Mouse (Mus musculus) ES-Bruce4 (cell line): ENCODE data around the gene Plxna1. TPM values are rescaled to one million over a fixed set of nuclear protein-coding genes. Genes with fewer than 3 reads are reported as not detected.

Experiments
- H3K27ac ChIP-seq: 2 replicates; pipeline ENCODE4 v1.5.1; 2012; ENCODE audit warnings: low read length, inconsistent platforms; ENCODE audit not compliant: insufficient read depth
- H3K27me3 ChIP-seq: 2 replicates; pipeline ENCODE4 v1.6.1; 2012; ENCODE audit warnings: mild to moderate bottlenecking, low read length, inconsistent platforms; ENCODE audit not compliant: control insufficient read depth, poor library complexity, insufficient read depth, severe bottlenecking
- H3K36me3 ChIP-seq: 2 replicates; pipeline ENCODE4 v1.6.1; 2012; ENCODE audit warnings: inconsistent platforms, mild to moderate bottlenecking, low read length, moderate library complexity; ENCODE audit not compliant: control insufficient read depth, poor library complexity, insufficient read depth, severe bottlenecking
- H3K4me1 ChIP-seq: one replicate; pipeline ENCODE4 v1.8.1; 2011; ENCODE audit warnings: low read length; ENCODE audit not compliant: control insufficient read depth, insufficient read depth
- H3K4me3 ChIP-seq: 2 replicates; pipeline ENCODE4 v1.5.1; 2011; ENCODE audit warnings: low read depth, mild to moderate bottlenecking, low read length
- H3K9ac ChIP-seq: 2 replicates; pipeline ENCODE4 v1.6.1; 2012; ENCODE audit warnings: low read depth, mild to moderate bottlenecking, inconsistent platforms; ENCODE audit not compliant: poor library complexity, severe bottlenecking
- H3K9me3 ChIP-seq: replicated peaks from 2 replicates; pipeline ENCODE4 v1.6.1; 2012; ENCODE audit warnings: mild to moderate bottlenecking, low read length, inconsistent platforms; ENCODE audit not compliant: control insufficient read depth, poor library complexity, insufficient read depth, severe bottlenecking
- CTCF ChIP-seq: IDR thresholded peaks from one replicate; pipeline ENCODE4 v1.8.1; 2011; ENCODE audit warnings: low read depth, low read length
- EP300 ChIP-seq: IDR thresholded peaks from 2 replicates; pipeline ENCODE4 v1.6.1; 2011; ENCODE audit warnings: low read depth, low read length; ENCODE audit not compliant: insufficient read depth
- POLR2A ChIP-seq: IDR thresholded peaks from one replicate; pipeline ENCODE4 v1.8.1; 2011; ENCODE audit warnings: low read length; ENCODE audit not compliant: insufficient read depth
- polyA plus RNA-seq: library from polyadenylated mRNA; stranded (reverse); fragments of >200 nt; gene quantifications from 2 replicates; pipeline ENCODE4 v1.2.4, GENCODE M21; 2011; ENCODE audit warnings: low read depth; ENCODE audit not compliant: missing spikeins, insufficient read depth, insufficient read length

The Plxna1 gene
- polyA plus RNA-seq, 1 experiment: 106 TPM

- H3K9ac ChIP-seq: no peak overlapping the region
- H3K9me3 ChIP-seq: no peaks in the 10 kb centered on the region
- peaks cover 46% of the 10 kb centered on the region for H3K36me3 ChIP-seq
- H3K27me3 ChIP-seq: no peaks in the 10 kb centered on the region
- TF ChIP-seq POLR2A (no peak), EP300 (no peak), CTCF (no peak)
- no peak overlapping the region for H3K27ac ChIP-seq
- no peak overlapping the region for H3K4me3 ChIP-seq
- H3K4me1 ChIP-seq: no peaks in the 10 kb centered on the region
Measured at GRCm38 (mm10) chr6:89333964-89334702, 28.3 kb downstream of the Plxna1 start.

GRCm38 (mm10) chr6:89330957-89331356 is 31.5 kb downstream of the Plxna1 start:
- Histone ChIP-seq H3K9me3 (no peaks in the 10 kb centered on the region), H3K4me1 (no peaks in the 10 kb centered on the region), H3K27me3 (no peaks in the 10 kb centered on the region), H3K4me3 (no peak overlapping the region), H3K36me3 (peaks cover 44% of the 10 kb centered on the region), H3K9ac (no peak overlapping the region), H3K27ac (no peak overlapping the region)
- TF ChIP-seq POLR2A (no peak), EP300 (no peak), CTCF (no peak)

DNA sequence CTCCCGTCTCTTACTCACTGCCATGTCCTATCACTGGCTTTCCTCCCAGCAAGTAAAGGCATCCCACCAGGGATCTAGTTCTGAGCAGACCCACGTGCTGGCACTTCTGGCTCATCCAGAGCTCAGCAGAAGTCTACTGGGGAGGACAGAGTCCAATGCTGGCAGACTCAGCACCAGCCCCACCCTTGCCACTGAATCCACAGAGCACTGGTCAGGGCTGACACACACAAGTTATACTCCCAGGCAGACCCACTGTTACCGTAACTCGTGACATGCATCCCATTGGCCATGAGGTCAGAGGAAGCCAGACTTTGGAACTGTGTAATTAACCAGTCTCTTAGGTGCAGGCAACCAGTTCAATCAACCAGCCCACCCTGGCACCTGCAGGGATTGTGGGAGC is 33.8 kb downstream of the Plxna1 start:
- Histone ChIP-seq H3K9ac (no peak overlapping the region), H3K9me3 (no peaks in the 10 kb centered on the region), H3K36me3 (peaks cover 43% of the 10 kb centered on the region), H3K27me3 (no peaks in the 10 kb centered on the region), H3K27ac (no peak overlapping the region), H3K4me1 (no peaks in the 10 kb centered on the region), H3K4me3 (no peak overlapping the region)
- TF ChIP-seq CTCF (no peak), EP300 (no peak), POLR2A (no peak)

DNA sequence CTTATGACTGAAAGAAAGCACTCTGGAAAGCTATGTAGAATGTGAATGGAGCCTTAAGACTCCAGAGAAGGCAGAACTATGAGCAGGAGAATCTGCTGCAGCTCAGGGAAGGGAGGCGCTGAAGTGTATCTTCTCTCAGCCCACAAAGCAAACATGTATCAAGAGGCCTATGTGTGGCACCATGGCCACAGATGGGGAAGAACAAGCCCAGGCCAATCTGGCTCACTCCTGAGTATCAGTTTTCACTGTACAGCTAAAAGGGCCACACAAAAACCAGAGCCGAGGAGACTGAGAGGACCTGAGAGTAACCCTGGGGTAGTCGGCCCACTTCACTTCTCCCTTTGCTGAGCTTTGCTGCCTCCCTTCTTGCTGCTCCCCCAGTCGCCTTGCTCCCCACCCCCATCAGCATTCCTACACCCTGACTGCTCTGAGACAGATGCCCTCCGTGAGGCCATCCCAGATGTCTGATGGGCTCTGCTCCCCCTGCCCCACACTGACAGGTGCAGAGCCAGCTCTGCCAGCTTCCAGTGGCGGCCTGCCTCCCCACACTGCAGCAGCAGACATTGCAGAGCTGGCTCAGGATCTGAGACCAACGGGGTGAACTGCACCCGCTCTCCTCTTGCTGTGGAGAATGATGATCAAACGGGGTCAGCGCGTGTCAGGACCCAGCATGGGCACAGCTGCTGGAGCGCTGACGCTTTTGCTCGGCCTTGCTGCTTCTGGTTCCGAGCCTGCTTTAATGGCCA is 34.5 kb downstream of the Plxna1 start:
- Histone ChIP-seq H3K4me3 (no peak overlapping the region), H3K36me3 (peaks cover 46% of the 10 kb centered on the region), H3K9ac (no peak overlapping the region), H3K27ac (no peak overlapping the region), H3K4me1 (no peaks in the 10 kb centered on the region), H3K9me3 (no peaks in the 10 kb centered on the region), H3K27me3 (no peaks in the 10 kb centered on the region)
- TF ChIP-seq EP300 (no peak), POLR2A (no peak), CTCF (no peak)

DNA sequence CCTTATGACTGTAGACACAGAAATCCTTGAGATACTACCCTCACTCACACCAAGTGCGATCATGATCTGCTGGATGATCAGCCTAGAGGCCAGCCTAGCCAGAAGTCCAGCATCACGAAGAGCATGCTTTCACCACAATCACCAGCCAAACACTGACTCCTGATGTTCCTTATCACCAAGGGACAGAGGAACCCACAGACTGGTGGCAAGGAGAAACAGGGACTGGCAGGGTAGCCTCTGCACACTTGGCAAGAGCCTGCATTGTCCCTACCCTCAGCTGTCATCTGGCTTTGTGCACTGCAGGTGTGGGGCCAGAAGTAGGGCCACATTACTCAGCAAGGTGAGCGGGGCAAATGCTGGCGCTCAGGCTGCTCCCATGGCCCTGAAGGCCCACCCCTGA is 37.6 kb downstream of the Plxna1 start:
- Histone ChIP-seq H3K27ac (no peak overlapping the region), H3K4me1 (no peaks in the 10 kb centered on the region), H3K9me3 (no peaks in the 10 kb centered on the region), H3K4me3 (no peak overlapping the region), H3K27me3 (no peaks in the 10 kb centered on the region), H3K9ac (no peak overlapping the region), H3K36me3 (peaks cover 45% of the 10 kb centered on the region)
- TF ChIP-seq POLR2A: no peak
- TF ChIP-seq EP300: no peak
- no peak for TF ChIP-seq CTCF

DNA sequence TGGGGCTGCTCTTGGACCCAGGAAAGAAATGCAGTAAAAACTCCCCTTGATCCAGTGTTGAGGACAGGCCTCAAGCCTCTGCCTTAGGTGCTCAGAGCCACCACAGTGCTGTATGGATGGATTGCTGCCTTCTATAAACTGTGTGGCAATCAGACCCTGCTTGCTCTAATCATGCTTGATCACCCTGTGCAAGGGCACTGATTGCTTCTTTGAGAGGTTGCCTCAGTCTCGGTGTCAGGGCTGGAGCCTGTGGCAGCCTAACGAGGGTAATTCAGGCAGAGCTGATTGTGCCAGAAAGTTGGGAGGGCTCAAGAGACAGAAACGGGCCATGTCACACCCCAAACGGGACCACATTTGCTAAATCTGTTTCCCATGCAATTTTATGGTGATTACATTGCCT is 47.2 kb downstream of the Plxna1 start:
- Histone ChIP-seq H3K36me3 (peaks cover 6% of the 10 kb centered on the region), H3K9ac (no peak overlapping the region), H3K9me3 (no peaks in the 10 kb centered on the region), H3K4me1 (no peaks in the 10 kb centered on the region), H3K27me3 (no peaks in the 10 kb centered on the region), H3K4me3 (no peak overlapping the region), H3K27ac (no peak overlapping the region)
- no peak for TF ChIP-seq POLR2A
- no peak for TF ChIP-seq CTCF
- TF ChIP-seq EP300: no peak
